Mouse (Mus musculus) lung, postnatal 0 days (tissue): ENCODE measurements at regions not wholly inside any gene's neighbourhood (a gene's known extent, or its start where the extent isn't known, plus 50 kb on each side); places are given as distances from the start of the nearest gene placed in this dataset.

ENCODE experiments used
- ATAC-seq: fragments of 200-750 bp; cut with Nextera tagmentation; 2 replicates; pipeline ENCODE4 v1.8.0; 2017; ENCODE audit warnings: moderate library complexity
- DNase-seq: peaks from one replicate; pipeline ENCODE4 v3.0.0-alpha.2; 2016; ENCODE audit warnings: low spot score
- H3K27ac ChIP-seq: fragments of 300-500 bp; sonication (generic); 2 replicates; pipeline ENCODE4 v1.5.1; 2014; ENCODE audit warnings: antibody characterized with exemption, mild to moderate bottlenecking, low read length, mixed read lengths
- H3K27me3 ChIP-seq: fragments of 300-500 bp; sonication (generic); replicated peaks from 2 replicates; pipeline ENCODE4 v1.6.1; 2014; ENCODE audit warnings: low read length, mixed read lengths; ENCODE audit not compliant: insufficient read depth
- H3K36me3 ChIP-seq: fragments of 300-500 bp; sonication (generic); 2 replicates; pipeline ENCODE4 v1.6.1; 2014; ENCODE audit warnings: low read length, mixed read lengths; ENCODE audit not compliant: insufficient read depth
- H3K4me1 ChIP-seq: fragments of 300-500 bp; sonication (generic); 2 replicates; pipeline ENCODE4 v1.6.1; 2014; ENCODE audit warnings: antibody characterized with exemption, low read depth, low read length, mixed read lengths; ENCODE audit not compliant: insufficient read depth
- H3K4me2 ChIP-seq: fragments of 300-500 bp; sonication (generic); replicated peaks from 2 replicates; pipeline ENCODE4 v1.6.1; 2014; ENCODE audit warnings: low read depth, mild to moderate bottlenecking, low read length, moderate library complexity, mixed read lengths
- H3K4me3 ChIP-seq: fragments of 300-500 bp; sonication (generic); 2 replicates; pipeline ENCODE4 v1.5.1; 2014; ENCODE audit warnings: low read depth, low read length
- H3K9ac ChIP-seq: fragments of 300-500 bp; sonication (generic); replicated peaks from 2 replicates; pipeline ENCODE4 v1.6.1; 2014; ENCODE audit warnings: low read depth, mild to moderate bottlenecking
- H3K9me3 ChIP-seq: fragments of 300-500 bp; sonication (generic); 2 replicates; pipeline ENCODE4 v1.6.1; 2016; ENCODE audit warnings: low read length, mixed read lengths
- CTCF ChIP-seq: IDR thresholded peaks from 2 replicates; pipeline ENCODE4 v1.5.1; 2016; ENCODE audit warnings: antibody characterized with exemption, mild to moderate bottlenecking
- EP300 ChIP-seq: IDR thresholded peaks from 2 replicates; pipeline ENCODE4 v1.6.1; 2016; ENCODE audit warnings: antibody characterized with exemption, mild to moderate bottlenecking, control low read depth
- WGBS: fragments of 180-500 bp; shearing (Covaris S2); extraction: QIAGEN DNeasy Blood & Tissue Kit; methylation state at CpG from one replicate; pipeline ENCODE4 v1.1.7; 2014; 5-methylcytosine and 5-hydroxymethylcytosine counted together

DNA sequence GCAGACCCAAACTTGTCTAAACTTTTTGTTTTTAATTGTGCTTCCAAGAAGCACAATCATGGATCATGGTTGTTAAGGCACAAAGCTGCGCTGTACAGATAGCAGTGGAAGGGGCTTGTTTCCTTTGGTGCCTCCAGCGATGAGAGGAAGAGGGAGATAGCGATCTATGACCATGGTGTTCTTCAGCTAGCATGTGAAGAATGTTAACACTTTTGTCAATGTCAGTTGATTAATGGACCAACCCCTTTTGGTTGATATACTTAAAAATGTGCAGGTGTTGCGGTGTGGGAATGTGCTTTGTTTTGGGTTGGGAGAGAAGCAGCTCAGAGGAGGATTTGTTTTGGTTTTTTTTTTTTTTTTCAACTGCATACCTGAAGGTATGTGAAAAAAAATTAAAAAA is 324.0 kb upstream of the Kcnh8 start:
- no peak overlapping the region for H3K4me3 ChIP-seq
- H3K9ac ChIP-seq = no peak overlapping the region
- TF ChIP-seq EP300 (no peak), CTCF (no peak)
- 54% methylated on average over 4 of the region's 4 CpGs for WGBS
- H3K27ac ChIP-seq = no peak overlapping the region
- DNase-seq = no peak
- no peak for ATAC-seq
- H3K36me3 ChIP-seq = no peaks in the 10 kb centered on the region
- no peaks in the 10 kb centered on the region for H3K27me3 ChIP-seq
- H3K4me1 ChIP-seq = no peaks in the 10 kb centered on the region
- no peaks in the 10 kb centered on the region for H3K9me3 ChIP-seq
- no peak overlapping the region for H3K4me2 ChIP-seq

DNA sequence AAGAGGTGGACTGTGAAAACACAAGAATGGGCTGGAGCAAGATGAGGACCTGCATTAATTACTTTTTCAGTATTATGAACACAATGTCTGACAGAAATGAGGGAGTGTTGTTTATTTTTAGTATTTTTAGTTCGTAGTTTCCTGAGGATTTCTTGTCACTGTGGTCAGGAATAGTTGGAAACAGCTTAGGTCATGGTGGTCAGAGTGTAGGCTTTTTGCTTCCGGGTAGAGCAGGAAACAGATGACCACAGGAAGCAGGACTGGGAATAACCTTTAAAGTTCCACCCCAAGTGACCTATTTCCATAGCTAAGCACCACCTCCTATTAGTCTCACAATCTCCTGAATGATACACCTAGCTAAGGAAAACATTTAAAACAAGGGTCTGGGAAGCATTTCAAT is 333.7 kb upstream of the Kcnh8 start:
- no peak overlapping the region for H3K4me3 ChIP-seq
- H3K9me3 ChIP-seq = no peaks in the 10 kb centered on the region
- ATAC-seq (no peak), DNase-seq (no peak)
- H3K36me3 ChIP-seq = no peaks in the 10 kb centered on the region
- no peak overlapping the region for H3K9ac ChIP-seq
- H3K27me3 ChIP-seq = no peaks in the 10 kb centered on the region
- no peak for TF ChIP-seq EP300
- no peak for TF ChIP-seq CTCF
- 49% methylated on average over 2 of the region's 2 CpGs for WGBS
- H3K4me1 ChIP-seq = no peaks in the 10 kb centered on the region
- no peak overlapping the region for H3K4me2 ChIP-seq
- no peak overlapping the region for H3K27ac ChIP-seq

GRCm38 (mm10) chr17:52251284-52251683 is 351.2 kb upstream of the Kcnh8 start:
- no peak for ATAC-seq
- H3K4me2 ChIP-seq = no peak overlapping the region
- TF ChIP-seq CTCF (no peak), EP300 (no peak)

GRCm38 (mm10) chr17:52225584-52225983 is 376.9 kb upstream of the Kcnh8 start:
- Histone ChIP-seq H3K36me3 (no peaks in the 10 kb centered on the region), H3K27me3 (no peaks in the 10 kb centered on the region), H3K4me1 (no peaks in the 10 kb centered on the region), H3K27ac (no peak overlapping the region), H3K9me3 (no peaks in the 10 kb centered on the region), H3K9ac (no peak overlapping the region), H3K4me3 (no peak overlapping the region), H3K4me2 (no peak overlapping the region)
- no peak for DNase-seq
- no peak for ATAC-seq
- no peak for TF ChIP-seq CTCF
- TF ChIP-seq EP300 = no peak
- 66% methylated on average over 3 of the region's 3 CpGs for WGBS

More at GRCm38 (mm10) chr17:52251284-52251683, 351.2 kb upstream of the Kcnh8 start:
- no peak overlapping the region for H3K9ac ChIP-seq
- no peaks in the 10 kb centered on the region for H3K27me3 ChIP-seq
- no peak for DNase-seq
- H3K4me3 ChIP-seq = no peak overlapping the region
- no peaks in the 10 kb centered on the region for H3K9me3 ChIP-seq
- no peaks in the 10 kb centered on the region for H3K4me1 ChIP-seq
- no peaks in the 10 kb centered on the region for H3K36me3 ChIP-seq
- no peak overlapping the region for H3K27ac ChIP-seq

DNA sequence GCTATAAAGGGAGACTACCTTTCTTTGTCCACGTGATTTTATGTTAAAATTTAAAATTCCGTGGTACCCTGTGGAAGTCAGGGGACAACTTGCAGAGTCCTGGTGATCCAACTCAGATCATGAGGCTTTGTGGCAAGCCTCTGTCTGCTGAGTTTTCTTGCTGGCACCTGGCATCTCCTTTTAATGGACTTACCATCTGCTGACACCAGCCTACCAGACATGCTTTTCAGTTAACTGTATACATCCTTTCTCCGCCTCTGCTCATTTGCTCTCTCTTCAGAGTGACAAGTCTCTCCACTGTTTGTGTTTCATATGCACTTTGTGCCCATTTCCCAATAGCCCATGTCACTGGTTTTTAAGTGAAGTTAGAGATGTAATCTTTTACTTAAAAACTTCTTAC is 382.1 kb upstream of the Kcnh8 start:
- TF ChIP-seq CTCF = no peak
- no peak for TF ChIP-seq EP300
- Histone ChIP-seq H3K27me3 (no peaks in the 10 kb centered on the region), H3K27ac (no peak overlapping the region), H3K4me3 (no peak overlapping the region), H3K4me1 (no peaks in the 10 kb centered on the region), H3K36me3 (no peaks in the 10 kb centered on the region), H3K9me3 (no peaks in the 10 kb centered on the region), H3K9ac (no peak overlapping the region), H3K4me2 (no peak overlapping the region)
- 81% methylated on average over 3 of the region's 3 CpGs for WGBS
- ATAC-seq (no peak), DNase-seq (no peak)

- TF ChIP-seq CTCF (no peak), EP300 (no peak)
- no peak overlapping the region for H3K9ac ChIP-seq
- ATAC-seq = no peak
- no peaks in the 10 kb centered on the region for H3K9me3 ChIP-seq
- no peak overlapping the region for H3K27ac ChIP-seq
- H3K27me3 ChIP-seq = no peaks in the 10 kb centered on the region
- DNase-seq = no peak
- H3K4me1 ChIP-seq = no peaks in the 10 kb centered on the region
- no peak overlapping the region for H3K4me2 ChIP-seq
- H3K4me3 ChIP-seq = no peak overlapping the region
- H3K36me3 ChIP-seq = no peaks in the 10 kb centered on the region
Measured at GRCm38 (mm10) chr17:52217411-52217810, 384.3 kb upstream of the Satb1 start.

DNA sequence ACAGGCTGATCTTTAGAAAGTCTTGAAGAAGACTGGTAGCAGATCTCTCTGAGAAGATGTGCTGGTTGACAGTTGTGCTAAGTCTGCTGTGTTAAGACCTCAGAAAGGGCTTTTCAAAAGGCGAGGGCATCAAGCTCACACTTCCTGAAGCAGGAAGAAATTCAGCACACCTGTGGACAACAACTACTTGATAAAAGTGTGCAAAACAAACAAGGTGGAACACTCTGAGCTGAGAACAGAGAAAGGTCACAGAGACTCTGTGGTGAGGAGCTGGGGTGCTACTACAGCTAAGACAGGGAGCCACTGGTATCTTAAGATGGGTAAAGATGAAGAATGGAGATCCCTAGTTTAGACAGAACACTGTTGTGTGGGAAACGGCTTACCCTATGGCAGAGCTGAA is 379.9 kb upstream of the Satb1 start:
- 65% methylated on average over 2 of the region's 2 CpGs for WGBS
- H3K4me3 ChIP-seq = no peak overlapping the region
- no peak for ATAC-seq

More for the DNA sequence above, 379.9 kb upstream of the Satb1 start:
- DNase-seq = no peak
- Histone ChIP-seq H3K9ac (no peak overlapping the region), H3K4me1 (no peaks in the 10 kb centered on the region), H3K36me3 (no peaks in the 10 kb centered on the region), H3K4me2 (no peak overlapping the region), H3K9me3 (no peaks in the 10 kb centered on the region), H3K27ac (no peak overlapping the region), H3K27me3 (no peaks in the 10 kb centered on the region)
- TF ChIP-seq EP300 (no peak), CTCF (no peak)
